Mouse (Mus musculus) bone marrow, adult 2 months (tissue): ENCODE data around the gene Grin2b.

Experiments used
- CTCF ChIP-seq: fragments of 200-500 bp; IDR thresholded peaks from 2 replicates; pipeline ENCODE4 v1.5.1; 2011; ENCODE audit warnings: low read length, control low read depth; ENCODE audit not compliant: control insufficient read depth, insufficient read depth
- POLR2A ChIP-seq: fragments of 200-500 bp; IDR thresholded peaks from 2 replicates; pipeline ENCODE4 v1.6.1; 2011; ENCODE audit warnings: low read depth, mild to moderate bottlenecking, control low read depth, low read length, borderline replicate concordance; ENCODE audit not compliant: control insufficient read depth

- TF ChIP-seq CTCF (no peak), POLR2A (no peak)
These were observed 211.5 kb downstream of the Grin2b start for GRCm38 (mm10) chr6:135961766-135962165.
